Mouse (Mus musculus): ENCODE measurements at regions not wholly inside any gene's neighbourhood (a gene's known extent, or its start where the extent isn't known, plus 50 kb on each side); places are given as distances from the start of the nearest gene placed in this dataset.
A peak's percentile ranks its signal among the peaks of the same experiment; 100 is the strongest.

DNA sequence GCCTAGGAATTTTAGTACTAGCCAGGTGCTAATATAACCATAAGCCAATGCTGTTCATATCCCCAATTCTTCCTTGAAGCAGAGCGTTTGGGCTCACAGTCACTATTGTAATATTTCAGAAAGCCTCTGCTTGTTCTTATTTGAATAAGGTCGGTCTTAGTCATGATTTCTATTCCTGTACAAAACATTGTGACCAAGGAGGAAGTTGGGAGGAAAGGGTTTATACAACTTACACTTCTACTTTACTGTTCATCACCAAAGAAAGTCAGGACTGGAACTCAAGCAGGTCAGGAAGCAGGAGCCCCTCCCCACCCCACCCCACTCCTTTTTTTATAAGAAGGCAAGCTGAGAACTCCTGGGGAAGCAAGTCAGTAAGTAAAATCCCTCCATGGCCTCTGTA lies 1202.3 kb downstream of the Otol1 start:
- DNase-seq (ENCODE audit: extremely low spot score in 1 of 2, low spot score in 1 of 2): no peak

GRCm38 (mm10) chr3:71220379-71220778 lies 1213.0 kb downstream of the Otol1 start:
- peak in 1 of 2 experiments; percentile 25 for DNase-seq (ENCODE audit: extremely low spot score in 1 of 2, low spot score in 1 of 2)

- peak in 1 of 2 experiments; percentile 29 for DNase-seq (ENCODE audit: extremely low spot score in 1 of 2, low spot score in 1 of 2)
Measured at GRCm38 (mm10) chr3:71220818-71221217, 1213.4 kb downstream of the Otol1 start.
